Mouse (Mus musculus) T-helper 2 cell (primary cell): ENCODE data around the gene Cdh18.

Experiments
- in situ Hi-C: fragments of 300-600 bp; cut with MboI, MseI; formaldehyde crosslinking; loops from one replicate; pipeline ENCODE4 v1.15.1; 2025; ENCODE audit warnings: high pct_unique_total_duplicates

Cdh18 gene

GRCm38 (mm10) chr15:23452098-23452625, 903.3 kb downstream of the Cdh18 start:
- in situ Hi-C loops, result no loop called here

GRCm38 (mm10) chr15:23453331-23453730, 904.5 kb downstream of the Cdh18 start:
- in situ Hi-C loops, result no loop called here

GRCm38 (mm10) chr15:23455344-23455743, 906.5 kb downstream of the Cdh18 start:
- in situ Hi-C loops, result no loop called here

GRCm38 (mm10) chr15:23457401-23457800, 908.6 kb downstream of the Cdh18 start:
- in situ Hi-C loops, result no loop called here

GRCm38 (mm10) chr15:23470527-23471475, 922.0 kb downstream of the Cdh18 start:
- in situ Hi-C loops, result no loop called here

- in situ Hi-C loops, result no loop called here
Observed at GRCm38 (mm10) chr15:23486306-23486705, 937.5 kb downstream of the Cdh18 start.

GRCm38 (mm10) chr15:23506480-23506879, 957.7 kb downstream of the Cdh18 start:
- in situ Hi-C loops, result no loop called here

GRCm38 (mm10) chr15:23509694-23510093, 960.9 kb downstream of the Cdh18 start:
- in situ Hi-C loops, result no loop called here

- in situ Hi-C loops, result no loop called here
Observed at GRCm38 (mm10) chr15:23515786-23516185, 967.0 kb downstream of the Cdh18 start.

- in situ Hi-C loops, result no loop called here
Observed at GRCm38 (mm10) chr15:23518079-23518478, 969.3 kb downstream of the Cdh18 start.
